Comparison of ENCODE assay signal across 22 mouse cellular contexts in genomic region chr16:72551672-72552243, GRCm38 (mm10).
DNase-seq lines count a peak whose midpoint lies in the region; ATAC-seq lines count a peak whose summit lies in the region.
"Had no signal": no experiment of that assay in that cellular context is flagged by ENCODE, and none has a peak within 500 bp of the region (broad histone marks: within the 10 kb centered on the region; RNA-seq: fewer than 3 reads in every experiment).

No protein-coding gene starts in this region.

- H3K9me3 ChIP-seq in forebrain, embryonic 11.5 days (ENCODE audit: control insufficient read depth, low read length), result no peaks in the 10 kb centered on the region
- no peaks in the 10 kb centered on the region for H3K9me3 ChIP-seq in forebrain, embryonic 16.5 days (ENCODE audit: control insufficient read depth, low read length)
- no peaks in the 10 kb centered on the region for H3K9me3 ChIP-seq in neural tube, embryonic 11.5 days (ENCODE audit: control insufficient read depth, low read length)
- no peaks in the 10 kb centered on the region for H3K9me3 ChIP-seq in forebrain, embryonic 14.5 days (replicated peaks; ENCODE audit: control insufficient read depth, low read length)
- H3K9me3 ChIP-seq: intestine, embryonic 15.5 days; limb, embryonic 12.5 days; liver, embryonic 13.5 days; lung, embryonic 15.5 days; neural tube, embryonic 13.5 days had no signal

- 7% methylated on average over 8 of the region's 8 CpGs for WGBS in forebrain, embryonic 11.5 days
- 21% methylated on average over 8 of the region's 8 CpGs for WGBS in forebrain, embryonic 16.5 days
- WGBS in neural tube, embryonic 11.5 days, result 34% methylated on average over 8 of the region's 8 CpGs
- 19% methylated on average over 8 of the region's 8 CpGs for WGBS in forebrain, embryonic 14.5 days

- ATAC-seq in forebrain, embryonic 11.5 days (replicated peaks; ENCODE audit: low FRiP score), result peak; percentile 78
- no peak for ATAC-seq in forebrain, embryonic 16.5 days
- peak; percentile 69 for ATAC-seq in neural tube, embryonic 11.5 days (ENCODE audit: insufficient read depth, low FRiP score, low TSS enrichment)
- peak; percentile 68 for ATAC-seq in forebrain, embryonic 14.5 days
- ATAC-seq: CD4-positive, CD25-positive, alpha-beta regulatory T cell, adult 4 months; intestine, embryonic 15.5 days had no signal

- H3K36me3 ChIP-seq in forebrain, embryonic 11.5 days (ENCODE audit: control insufficient read depth, insufficient read depth, low read length), result no peaks in the 10 kb centered on the region
- H3K36me3 ChIP-seq in forebrain, embryonic 16.5 days (ENCODE audit: control insufficient read depth, insufficient read depth), result no peaks in the 10 kb centered on the region
- no peaks in the 10 kb centered on the region for H3K36me3 ChIP-seq in neural tube, embryonic 11.5 days (ENCODE audit: control insufficient read depth, insufficient read depth, low read length)
- no peaks in the 10 kb centered on the region for H3K36me3 ChIP-seq in forebrain, embryonic 14.5 days (ENCODE audit: control insufficient read depth, insufficient read depth, low read length)
- H3K36me3 ChIP-seq: intestine, embryonic 15.5 days; limb, embryonic 12.5 days; liver, embryonic 13.5 days; lung, embryonic 15.5 days; neural tube, embryonic 13.5 days had no signal

- no peak overlapping the region for H3K9ac ChIP-seq in forebrain, embryonic 11.5 days (ENCODE audit: low read length)
- H3K9ac ChIP-seq in forebrain, embryonic 16.5 days (replicated peaks; ENCODE audit: low read depth, low read length), result no peak overlapping the region
- H3K9ac ChIP-seq in neural tube, embryonic 11.5 days (ENCODE audit: low read length), result no peak overlapping the region
- H3K9ac ChIP-seq in forebrain, embryonic 14.5 days (ENCODE audit: low read length), result no peak overlapping the region
- H3K9ac ChIP-seq: intestine, embryonic 15.5 days; limb, embryonic 12.5 days; liver, embryonic 13.5 days; lung, embryonic 15.5 days; neural tube, embryonic 13.5 days had no signal

- no peak overlapping the region for H3K4me3 ChIP-seq in forebrain, embryonic 11.5 days (ENCODE audit: low read depth, low read length)
- H3K4me3 ChIP-seq in forebrain, embryonic 16.5 days (replicated peaks; ENCODE audit: low read length), result no peak overlapping the region
- no peak overlapping the region for H3K4me3 ChIP-seq in neural tube, embryonic 11.5 days (ENCODE audit: low read depth, low read length)
- H3K4me3 ChIP-seq in forebrain, embryonic 14.5 days (ENCODE audit: low read depth, low read length), result no peak overlapping the region
- H3K4me3 ChIP-seq: heart, adult 2 months; intestine, embryonic 15.5 days; limb, embryonic 12.5 days; liver, embryonic 13.5 days; lung, embryonic 15.5 days; neural tube, embryonic 13.5 days had no signal

- no peak for DNase-seq in forebrain, embryonic 11.5 days (ENCODE audit: low spot score)
- peak; percentile 35 for DNase-seq in neural tube, embryonic 11.5 days (ENCODE audit: low spot score)
- no peak for DNase-seq in neural tube, embryonic 10.5 days (ENCODE audit: extremely low spot score, low spot score)
- DNase-seq in forebrain, embryonic 14.5 days (ENCODE audit: low spot score), result peak; percentile 33
- peak; percentile 54 for DNase-seq in retina, postnatal 1 day
- DNase-seq in spleen, postnatal 10 days (ENCODE audit: low spot score in 2 of 2), result no peak
- DNase-seq in spleen, adult 18-20 months, result no peak
- DNase-seq: adrenal gland, postnatal 14 days; cerebellum, adult 11-12 months; cerebellum, postnatal 36 days; gastrocnemius, postnatal 25 days; heart, adult 2 months; kidney, postnatal 36 days; liver, embryonic 13.5 days; lung, postnatal 4 days had no signal

- no peaks in the 10 kb centered on the region for H3K27me3 ChIP-seq in forebrain, embryonic 11.5 days (ENCODE audit: control insufficient read depth, insufficient read depth, low read length)
- H3K27me3 ChIP-seq in forebrain, embryonic 16.5 days (replicated peaks; ENCODE audit: control insufficient read depth, insufficient read depth, low read length), result no peaks in the 10 kb centered on the region
- no peaks in the 10 kb centered on the region for H3K27me3 ChIP-seq in neural tube, embryonic 11.5 days (ENCODE audit: control insufficient read depth, insufficient read depth, low read length)
- no peaks in the 10 kb centered on the region for H3K27me3 ChIP-seq in forebrain, embryonic 14.5 days (replicated peaks; ENCODE audit: control insufficient read depth, insufficient read depth, low read length)
- H3K27me3 ChIP-seq: intestine, embryonic 15.5 days; limb, embryonic 12.5 days; liver, embryonic 13.5 days; lung, embryonic 15.5 days; neural tube, embryonic 13.5 days had no signal

- H3K4me2 ChIP-seq in forebrain, embryonic 11.5 days (ENCODE audit: low read depth, low read length, severe bottlenecking), result no peak overlapping the region
- no peak overlapping the region for H3K4me2 ChIP-seq in forebrain, embryonic 16.5 days (ENCODE audit: low read length)
- no peak overlapping the region for H3K4me2 ChIP-seq in neural tube, embryonic 11.5 days (ENCODE audit: low read depth)
- no peak overlapping the region for H3K4me2 ChIP-seq in forebrain, embryonic 14.5 days (ENCODE audit: low read length)
- H3K4me2 ChIP-seq: intestine, embryonic 15.5 days; limb, embryonic 12.5 days; liver, embryonic 13.5 days; lung, embryonic 15.5 days; neural tube, embryonic 13.5 days had no signal

- no peaks in the 10 kb centered on the region; the same call in 1 of the 2 replicates for H3K4me1 ChIP-seq in forebrain, embryonic 11.5 days (replicated peaks; ENCODE audit: control insufficient read depth, insufficient read depth, low read length)
- peaks cover 5% of the 10 kb centered on the region for H3K4me1 ChIP-seq in forebrain, embryonic 16.5 days (replicated peaks; ENCODE audit: control insufficient read depth, insufficient read depth, low read length)
- H3K4me1 ChIP-seq in neural tube, embryonic 11.5 days (ENCODE audit: control insufficient read depth, insufficient read depth, low read length), result 0 out of 2 replicates have a peak, but pooled peaks cover 6% of the 10 kb centered on the region
- no peaks in the 10 kb centered on the region for H3K4me1 ChIP-seq in forebrain, embryonic 14.5 days (ENCODE audit: control insufficient read depth, insufficient read depth, low read length)
- H3K4me1 ChIP-seq: intestine, embryonic 15.5 days; limb, embryonic 12.5 days; liver, embryonic 13.5 days; lung, embryonic 15.5 days had no signal

- no peak overlapping the region; the same call in 1 of the 2 replicates for H3K27ac ChIP-seq in forebrain, embryonic 11.5 days (ENCODE audit: low read depth, low read length)
- no peak overlapping the region for H3K27ac ChIP-seq in forebrain, embryonic 16.5 days (ENCODE audit: low read length)
- peak overlapping the region; percentile 54; the same call in 1 of the 2 replicates for H3K27ac ChIP-seq in neural tube, embryonic 11.5 days (ENCODE audit: low read depth, low read length)
- no peak overlapping the region for H3K27ac ChIP-seq in forebrain, embryonic 14.5 days (ENCODE audit: low read depth, low read length)
- H3K27ac ChIP-seq: heart, adult 2 months; intestine, embryonic 15.5 days; limb, embryonic 12.5 days; liver, embryonic 13.5 days; lung, embryonic 15.5 days; neural tube, embryonic 13.5 days; stomach, postnatal 0 days had no signal

Comparison
In these comparisons a context has a peak if more than half of its experiments do, and no peak if none do; other contexts are left out.
1. DNase-seq: peak in neural tube, embryonic 11.5 days (single experiment), forebrain, embryonic 14.5 days (single experiment) and retina, postnatal 1 day (single experiment); none in forebrain, embryonic 11.5 days (single experiment), neural tube, embryonic 10.5 days (single experiment), spleen, postnatal 10 days (0 of 2) and spleen, adult 18-20 months (0 of 2).